In genomic region chr10:25541097-25541496, GRCm38 (mm10) we compare ENCODE assay signal across 30 mouse cellular contexts. TPM values are rescaled to one million over a fixed set of nuclear protein-coding genes. Genes with fewer than 3 reads are reported as not detected.
"Had no signal": no experiment of that assay in that cellular context is flagged by ENCODE, and none has a peak within 500 bp of the region (broad histone marks: within the 10 kb centered on the region; RNA-seq: fewer than 3 reads in every experiment).

No protein-coding gene starts in this region.

- H3K4me2 ChIP-seq: liver, embryonic 15.5 days; lung, embryonic 15.5 days; midbrain, embryonic 11.5 days; midbrain, embryonic 13.5 days; midbrain, embryonic 15.5 days; neural tube, embryonic 12.5 days; stomach, embryonic 15.5 days had no signal

- H3K4me3 ChIP-seq: liver, embryonic 15.5 days; lung, embryonic 15.5 days; megakaryocyte, embryonic 14.5 days; midbrain, embryonic 13.5 days; midbrain, embryonic 15.5 days; neural tube, embryonic 12.5 days; stomach, embryonic 15.5 days had no signal

- H3K9me3 ChIP-seq: liver, embryonic 15.5 days; lung, embryonic 15.5 days; megakaryocyte, embryonic 14.5 days; midbrain, embryonic 13.5 days; midbrain, embryonic 15.5 days; neural tube, embryonic 12.5 days; stomach, embryonic 15.5 days had no signal

- H3K27me3 ChIP-seq: liver, embryonic 15.5 days; lung, embryonic 15.5 days; megakaryocyte, embryonic 14.5 days; midbrain, embryonic 13.5 days; midbrain, embryonic 15.5 days; neural tube, embryonic 12.5 days; stomach, embryonic 15.5 days had no signal

- H3K4me1 ChIP-seq: liver, embryonic 15.5 days; lung, embryonic 15.5 days; megakaryocyte, embryonic 14.5 days; midbrain, embryonic 13.5 days; midbrain, embryonic 15.5 days; neural tube, embryonic 12.5 days; stomach, embryonic 15.5 days had no signal

- H3K36me3 ChIP-seq: liver, embryonic 15.5 days; lung, embryonic 15.5 days; midbrain, embryonic 13.5 days; midbrain, embryonic 15.5 days; neural tube, embryonic 12.5 days; stomach, embryonic 15.5 days had no signal

- H3K9ac ChIP-seq: liver, embryonic 15.5 days; liver, postnatal 0 days; lung, embryonic 15.5 days; midbrain, embryonic 13.5 days; midbrain, embryonic 15.5 days; neural tube, embryonic 12.5 days; stomach, embryonic 15.5 days had no signal

- DNase-seq: liver, postnatal 0 days; lung, adult 2 months; lung, postnatal 14 days; lung, postnatal 36 days; retina, postnatal 1 day; right cerebral cortex, adult 18-20 months; right cerebral cortex, postnatal 25 days; right cerebral cortex, postnatal 4 days; thymus, adult 2 months; thymus, postnatal 25 days; thymus, postnatal 4 days had no signal

- ATAC-seq: liver, postnatal 0 days; lung, postnatal 0 days; midbrain, embryonic 13.5 days; midbrain, embryonic 15.5 days had no signal

- H3K27ac ChIP-seq: liver, embryonic 15.5 days; lung, embryonic 15.5 days; macrophage; midbrain, embryonic 13.5 days; midbrain, embryonic 15.5 days; neural tube, embryonic 12.5 days; stomach, embryonic 15.5 days; stomach, postnatal 0 days had no signal

RNA-seq across cellular contexts. Expression of gene Smlr1, which starts 5.0 kb away (rescaled TPM):
- total RNA-seq: megakaryocyte progenitor cell, adult 5-6 weeks; monocyte, adult 5-6 weeks; neutrophil, adult 5-6 weeks had no signal
- polyA plus RNA-seq: lung, adult 2 months; lung, embryonic 15.5 days; lung, postnatal 0 days; macrophage; midbrain, embryonic 11.5 days; midbrain, embryonic 13.5 days; midbrain, embryonic 15.5 days; midbrain, postnatal 0 days; neural tube, embryonic 12.5 days; neural tube, embryonic 14.5 days; spleen, adult 2 months; testis, adult 2 months; thymus, adult 2 months; urinary bladder, adult 2 months had no signal
